Mouse (Mus musculus) heart, embryonic 14.5 days (tissue): Measurements from ENCODE around the gene Gm4131. TPM values are rescaled to one million over a fixed set of nuclear protein-coding genes. Genes with fewer than 3 reads are reported as not detected.
"Not testable (repeated sequence)": the region's sequence is repeated elsewhere in the genome, so short reads cannot be mapped to it uniquely, and the experiment has no call there.

Experiments
- ATAC-seq: fragments of 200-750 bp; cut with Nextera tagmentation; 2 replicates; pipeline ENCODE4 v1.8.0; 2017; ENCODE audit warnings: low read depth, moderate TSS enrichment; ENCODE audit not compliant: insufficient number of reproducible peaks, insufficient read depth, low FRiP score
- H3K27ac ChIP-seq, 2 experiments: fragments of 200-500 bp in 1 of 2; fragments of 300-500 bp in 1 of 2; sonication (generic) in 1 of 2; replicated peaks in 1 of 2; 2 replicates each; pipeline ENCODE4 v1.5.1; 2012 to 2014; ENCODE audit warnings: low read depth in 2 of 2, low read length in 2 of 2, control low read depth in 1 of 2, mild to moderate bottlenecking in 1 of 2, mixed read lengths in 1 of 2; ENCODE audit not compliant: control insufficient read depth in 1 of 2, insufficient read depth in 1 of 2
- H3K27me3 ChIP-seq: fragments of 300-500 bp; sonication (generic); 2 replicates; pipeline ENCODE4 v1.6.1; 2014; ENCODE audit warnings: mild to moderate bottlenecking, low read length, control low read depth; ENCODE audit not compliant: control insufficient read depth, insufficient read depth
- H3K36me3 ChIP-seq: fragments of 300-500 bp; sonication (generic); 2 replicates; pipeline ENCODE4 v1.6.1; 2014; ENCODE audit warnings: mild to moderate bottlenecking, control low read depth, low read length, mixed read lengths; ENCODE audit not compliant: control insufficient read depth, insufficient read depth
- H3K4me1 ChIP-seq, 2 experiments: fragments of 200-500 bp in 1 of 2; fragments of 300-500 bp in 1 of 2; sonication (generic) in 1 of 2; 2 replicates each; pipeline ENCODE4 v1.6.1; 2012 to 2014; ENCODE audit warnings: low read length in 2 of 2, control low read depth in 1 of 2, mixed read lengths in 1 of 2; ENCODE audit not compliant: control insufficient read depth in 2 of 2, insufficient read depth in 2 of 2
- H3K4me2 ChIP-seq: fragments of 300-500 bp; sonication (generic); 2 replicates; pipeline ENCODE4 v1.6.1; 2014; ENCODE audit warnings: mild to moderate bottlenecking, low read length
- H3K4me3 ChIP-seq, 2 experiments: fragments of 200-500 bp in 1 of 2; fragments of 300-500 bp in 1 of 2; sonication (generic) in 1 of 2; 2 replicates each; pipeline ENCODE4 v1.5.1; 2012 to 2014; ENCODE audit warnings: low read length in 2 of 2, mild to moderate bottlenecking in 2 of 2, control low read depth in 1 of 2, low read depth in 1 of 2, moderate library complexity in 1 of 2; ENCODE audit not compliant: control insufficient read depth in 1 of 2, insufficient read depth in 1 of 2
- H3K9ac ChIP-seq: fragments of 300-500 bp; sonication (generic); 2 replicates; pipeline ENCODE4 v1.6.1; 2014; ENCODE audit warnings: mild to moderate bottlenecking, low read length
- H3K9me3 ChIP-seq: fragments of 300-500 bp; sonication (generic); 2 replicates; pipeline ENCODE4 v1.6.1; 2016; ENCODE audit warnings: low read length, control low read depth; ENCODE audit not compliant: control insufficient read depth
- WGBS: fragments of 180-500 bp; shearing (Covaris S2); extraction: QIAGEN DNeasy Blood & Tissue Kit; methylation state at CpG from one replicate; pipeline ENCODE4 v1.1.7; 2014; 5-methylcytosine and 5-hydroxymethylcytosine counted together
- polyA plus RNA-seq: library from polyadenylated mRNA; unstranded; fragments of >200 nt; fragmentation: Nextera tagmentation; extraction: Ambion mirVana; gene quantifications from 2 replicates; pipeline ENCODE4 v1.2.1, GENCODE M21; 2014

The Gm4131 gene
- polyA plus RNA-seq = not detected in 2 replicates

DNA sequence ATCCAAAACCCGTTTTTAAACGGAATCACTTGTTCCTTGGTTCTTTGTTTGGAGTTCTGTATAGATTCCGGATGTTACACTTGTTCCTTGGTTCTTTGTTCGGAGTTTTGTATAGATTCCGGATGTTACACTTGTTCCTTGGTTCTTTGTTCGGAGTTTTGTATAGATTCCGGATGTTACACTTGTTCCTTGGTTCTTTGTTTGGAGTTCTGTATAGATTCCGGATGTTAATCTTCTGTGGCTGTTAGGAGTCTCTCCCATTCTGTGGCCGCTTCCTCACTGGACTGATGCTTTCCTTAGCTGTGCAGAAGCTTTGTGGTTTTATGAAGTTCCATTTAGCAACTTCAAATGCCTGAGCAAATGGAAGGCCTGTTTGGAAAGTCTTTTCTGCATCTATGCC is at the start of gene Gm4131:
Gene Gm4131, minus strand, starts transcription at position 101 of the 400 bp plus-strand sequence.
- not testable (repeated sequence) for H3K4me1 ChIP-seq, ATAC-seq, H3K4me2 ChIP-seq, H3K4me3 ChIP-seq, H3K9ac ChIP-seq, H3K27me3 ChIP-seq, H3K9me3 ChIP-seq, H3K27ac ChIP-seq, H3K36me3 ChIP-seq
- WGBS = 82% methylated on average over 9 of the region's 9 CpGs

DNA sequence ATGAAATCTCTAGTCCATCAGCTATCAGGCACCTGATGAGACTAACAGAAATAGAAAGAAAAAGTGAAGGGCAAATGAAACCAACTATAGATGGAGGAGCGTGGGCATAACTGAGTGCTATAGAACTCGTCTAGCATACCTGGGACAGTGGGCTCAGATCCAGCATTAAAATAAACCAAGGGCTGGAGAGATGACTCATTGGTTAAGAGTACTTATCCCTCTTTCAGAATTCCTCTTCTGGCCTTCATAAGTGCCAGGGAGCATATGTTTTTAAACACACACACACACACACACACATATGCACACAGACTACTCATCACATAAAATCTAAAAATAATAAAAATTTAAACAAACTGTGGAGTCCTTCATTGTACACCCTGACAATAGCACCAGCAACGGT is 43.2 kb upstream of the Gm4131 start:
- H3K9ac ChIP-seq = no peak overlapping the region
- WGBS = 48% methylated on average over 3 of the region's 3 CpGs
- H3K4me2 ChIP-seq = no peak overlapping the region
- no peak for ATAC-seq
- no peaks in the 10 kb centered on the region for H3K27me3 ChIP-seq
- H3K27ac ChIP-seq = no peak overlapping the region
- H3K4me3 ChIP-seq = no peak overlapping the region
- no peaks in the 10 kb centered on the region for H3K36me3 ChIP-seq
- no peaks in the 10 kb centered on the region for H3K9me3 ChIP-seq
- H3K4me1 ChIP-seq = no peaks in the 10 kb centered on the region

GRCm38 (mm10) chr14:62607791-62608196 is 41.1 kb upstream of the Gm4131 start:
- WGBS = 63% methylated on average over 8 of the region's 8 CpGs
- Histone ChIP-seq H3K9ac (no peak overlapping the region), H3K4me3 (no peak overlapping the region), H3K9me3 (no peaks in the 10 kb centered on the region), H3K27ac (no peak overlapping the region), H3K27me3 (no peaks in the 10 kb centered on the region), H3K4me1 (no peaks in the 10 kb centered on the region), H3K36me3 (no peaks in the 10 kb centered on the region), H3K4me2 (no peak overlapping the region)
- no peak for ATAC-seq

DNA sequence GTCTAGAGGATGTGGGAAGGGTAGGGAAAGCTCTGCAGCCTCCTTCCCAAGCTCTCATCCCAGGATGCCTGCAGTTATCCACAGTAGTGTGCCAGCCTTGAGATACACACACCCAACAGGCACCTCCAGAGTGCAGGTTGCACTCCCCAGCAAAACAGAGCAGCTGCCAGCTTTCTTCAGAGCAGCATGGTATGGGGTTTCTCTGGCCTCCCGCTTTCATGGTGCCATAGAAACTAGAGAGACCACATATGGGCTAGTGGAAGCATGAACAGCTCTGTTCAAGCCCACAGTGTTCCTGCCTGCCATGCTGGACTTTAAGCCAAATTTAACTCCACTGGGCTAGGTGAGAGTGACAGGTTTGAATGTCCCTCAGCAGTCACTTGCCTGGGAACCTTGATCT is 36.1 kb upstream of the Gm4131 start:
- Histone ChIP-seq H3K9ac (no peak overlapping the region), H3K9me3 (no peaks in the 10 kb centered on the region), H3K4me3 (no peak overlapping the region), H3K27me3 (no peaks in the 10 kb centered on the region), H3K4me1 (peaks cover 4% of the 10 kb centered on the region in 2 experiments; a peak in 3 of 4 replicates), H3K36me3 (no peaks in the 10 kb centered on the region), H3K4me2 (no peak overlapping the region), H3K27ac (no peak overlapping the region)
- no peak for ATAC-seq
- 100% methylated on average over 1 of the region's 1 CpGs for WGBS

GRCm38 (mm10) chr14:62602271-62602670 is 35.5 kb upstream of the Gm4131 start:
- WGBS = 40% methylated on average over 1 of the region's 1 CpGs
- Histone ChIP-seq H3K4me2 (no peak overlapping the region), H3K9me3 (no peaks in the 10 kb centered on the region), H3K36me3 (no peaks in the 10 kb centered on the region), H3K9ac (no peak overlapping the region), H3K4me3 (no peak overlapping the region), H3K27me3 (no peaks in the 10 kb centered on the region), H3K4me1 (peaks cover 4% of the 10 kb centered on the region in 2 experiments; a peak in 3 of 4 replicates), H3K27ac (no peak overlapping the region)
- ATAC-seq = no peak

GRCm38 (mm10) chr14:62600109-62600522 is 33.4 kb upstream of the Gm4131 start:
- Histone ChIP-seq H3K9me3 (no peaks in the 10 kb centered on the region), H3K27me3 (no peaks in the 10 kb centered on the region), H3K4me2 (no peak overlapping the region), H3K9ac (no peak overlapping the region), H3K27ac (no peak overlapping the region), H3K36me3 (no peaks in the 10 kb centered on the region), H3K4me3 (no peak overlapping the region), H3K4me1 (peaks cover 4% of the 10 kb centered on the region in 2 experiments; a peak in 3 of 4 replicates)
- 82% methylated on average over 6 of the region's 6 CpGs for WGBS
- ATAC-seq = no peak

GRCm38 (mm10) chr14:62585338-62585737 is 18.6 kb upstream of the Gm4131 start:
- WGBS = 59% methylated on average over 3 of the region's 3 CpGs

GRCm38 (mm10) chr14:62584637-62585036 is 17.9 kb upstream of the Gm4131 start:
- Histone ChIP-seq H3K36me3 (no peaks in the 10 kb centered on the region), H3K9me3 (no peaks in the 10 kb centered on the region), H3K4me3 (no peak overlapping the region), H3K9ac (no peak overlapping the region), H3K4me1 (no peaks in the 10 kb centered on the region), H3K4me2 (no peak overlapping the region), H3K27me3 (no peaks in the 10 kb centered on the region), H3K27ac (no peak overlapping the region)
- no peak for ATAC-seq

More at GRCm38 (mm10) chr14:62585338-62585737, 18.6 kb upstream of the Gm4131 start:
- Histone ChIP-seq H3K36me3 (no peaks in the 10 kb centered on the region), H3K4me3 (no peak overlapping the region), H3K27me3 (no peaks in the 10 kb centered on the region), H3K9ac (no peak overlapping the region), H3K4me1 (no peaks in the 10 kb centered on the region), H3K4me2 (no peak overlapping the region), H3K27ac (no peak overlapping the region), H3K9me3 (no peaks in the 10 kb centered on the region)
- no peak for ATAC-seq
